Mouse (Mus musculus): Measurements from ENCODE around the gene Ifnar1. TPM values are rescaled to one million over a fixed set of nuclear protein-coding genes. Genes with fewer than 3 reads are reported as not detected.

Ifnar1 gene
- total RNA-seq, 1 experiment from 2014 or later: 80.3 TPM

- peak; percentile 38 for DNase-seq
Observed at GRCm38 (mm10) chr16:91541573-91542081, 56.6 kb downstream of the Ifnar1 start.

- DNase-seq: no peak
Observed at GRCm38 (mm10) chr16:91543619-91544018, 58.6 kb downstream of the Ifnar1 start.

- peak; percentile 44 for DNase-seq
Observed at GRCm38 (mm10) chr16:91545597-91546281, 60.7 kb downstream of the Ifnar1 start.

- peak; percentile 47 for DNase-seq
Observed at GRCm38 (mm10) chr16:91546391-91546835, 61.4 kb downstream of the Ifnar1 start.

GRCm38 (mm10) chr16:91546836-91547741, 62.1 kb downstream of the Ifnar1 start, which contains the start of gene Ifngr2:
TSS of gene Ifngr2 (plus strand) at chr16:91547072.
- DNase-seq: peak; percentile 88

- no peak for DNase-seq
Observed at GRCm38 (mm10) chr16:91547974-91548373, 62.9 kb downstream of the Ifnar1 start.

GRCm38 (mm10) chr16:91548586-91548985, 63.5 kb downstream of the Ifnar1 start:
- DNase-seq: no peak

GRCm38 (mm10) chr16:91548996-91549395, 64.0 kb downstream of the Ifnar1 start:
- DNase-seq: no peak

GRCm38 (mm10) chr16:91549616-91550015, 64.6 kb downstream of the Ifnar1 start:
- DNase-seq: no peak

- DNase-seq: no peak
Observed at GRCm38 (mm10) chr16:91551081-91551524, 66.1 kb downstream of the Ifnar1 start.

- DNase-seq: no peak
Observed at GRCm38 (mm10) chr16:91552072-91552471, 67.0 kb downstream of the Ifnar1 start.

GRCm38 (mm10) chr16:91553625-91554024, 68.6 kb downstream of the Ifnar1 start:
- peak; percentile 63 for DNase-seq

GRCm38 (mm10) chr16:91555017-91555605, 70.1 kb downstream of the Ifnar1 start:
- no peak for DNase-seq

GRCm38 (mm10) chr16:91556659-91557058, 71.6 kb downstream of the Ifnar1 start:
- DNase-seq: peak; percentile 34

Small RNAs within 50 kb of the gene (microRNA-seq; reads per million reads assigned to microRNA genes)
- gene Mir6367: 0 reads per million in 2 experiments

Other genes starting within 250 kb of the Ifnar1 start
- 1.1 and 1.2 TPM in 2 replicates for gene Olig1, start 215.5 kb upstream of the Ifnar1 start, total RNA-seq (2021)
- gene Ifnar2, start 112.5 kb upstream of the Ifnar1 start, total RNA-seq (2021): 83.9 and 86.1 TPM in 2 replicates
- 0.59 TPM in 1 of 2 replicates, not detected in the other for gene Gm21970, start 93.5 kb upstream of the Ifnar1 start, total RNA-seq (2021)
- 105 and 106 TPM in 2 replicates for gene Il10rb, start 79.1 kb upstream of the Ifnar1 start, total RNA-seq (2021)
- gene Ifngr2, start 61.8 kb downstream of the Ifnar1 start, total RNA-seq (2021): 27.7 and 30.8 TPM in 2 replicates
- 45.6 and 48.0 TPM in 2 replicates for gene Tmem50b, start 112.6 kb downstream of the Ifnar1 start, total RNA-seq (2021)
- gene Dnajc28, start 133.8 kb downstream of the Ifnar1 start, total RNA-seq (2021): 12.8 and 15.1 TPM in 2 replicates
- 96.7 and 98.3 TPM in 2 replicates for gene Gart, start 161.7 kb downstream of the Ifnar1 start, total RNA-seq (2021)
- 226 and 238 TPM in 2 replicates for gene Son, start 162.3 kb downstream of the Ifnar1 start, total RNA-seq (2021)
- gene Donson, start 203.5 kb downstream of the Ifnar1 start, total RNA-seq (2021): 8.6 and 12.5 TPM in 2 replicates
- gene Cryzl1, start 243.7 kb downstream of the Ifnar1 start, total RNA-seq (2021): 43.4 and 45.5 TPM in 2 replicates
- 43.1 and 48.7 TPM in 2 replicates for gene Itsn1, start 244.0 kb downstream of the Ifnar1 start, total RNA-seq (2021)